Mouse (Mus musculus): ENCODE results near the gene 5730455P16Rik.
"Not testable (repeated sequence)": the region's sequence is repeated elsewhere in the genome, so short reads cannot be mapped to it uniquely, and the experiment has no call there.

5730455P16Rik gene

GRCm38 (mm10) chr11:80379184-80379583, 1.4 kb upstream of the 5730455P16Rik start:
- DNase-seq (ENCODE audit: low spot score in 2 of 2): not testable (repeated sequence)

- DNase-seq (ENCODE audit: low spot score in 2 of 2): not testable (repeated sequence)
Measured at GRCm38 (mm10) chr11:80378452-80379068, 726 bp upstream of the 5730455P16Rik start.

- DNase-seq (ENCODE audit: low spot score in 2 of 2): no peak
Measured at GRCm38 (mm10) chr11:80376651-80377050, 1.2 kb downstream of the 5730455P16Rik start.

- DNase-seq (ENCODE audit: low spot score in 2 of 2): no peak
Measured at GRCm38 (mm10) chr11:80368949-80369348, 8.9 kb downstream of the 5730455P16Rik start.

DNA sequence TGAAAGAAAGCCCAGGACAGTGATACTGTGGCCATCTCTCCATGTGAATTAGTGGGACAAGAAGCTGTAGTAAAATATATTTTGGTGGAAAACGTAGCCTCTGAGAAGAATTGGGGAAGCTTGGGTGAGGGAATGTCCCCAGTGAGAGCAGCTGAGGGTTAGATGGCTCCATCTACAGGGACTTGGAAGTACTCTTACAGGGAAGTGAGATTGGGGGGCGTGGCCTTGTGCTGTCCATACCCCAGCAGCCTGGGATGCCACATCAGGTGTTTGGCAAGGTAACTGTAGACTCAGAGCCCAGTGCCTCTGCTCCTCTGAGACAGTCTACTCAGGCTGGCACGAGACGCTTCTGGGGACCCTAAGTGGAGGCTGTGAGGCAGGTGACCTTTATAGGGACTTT, 23.0 kb downstream of the 5730455P16Rik start:
- peak in 1 of 2 experiments; percentile 16 for DNase-seq (ENCODE audit: low spot score in 2 of 2)

DNA sequence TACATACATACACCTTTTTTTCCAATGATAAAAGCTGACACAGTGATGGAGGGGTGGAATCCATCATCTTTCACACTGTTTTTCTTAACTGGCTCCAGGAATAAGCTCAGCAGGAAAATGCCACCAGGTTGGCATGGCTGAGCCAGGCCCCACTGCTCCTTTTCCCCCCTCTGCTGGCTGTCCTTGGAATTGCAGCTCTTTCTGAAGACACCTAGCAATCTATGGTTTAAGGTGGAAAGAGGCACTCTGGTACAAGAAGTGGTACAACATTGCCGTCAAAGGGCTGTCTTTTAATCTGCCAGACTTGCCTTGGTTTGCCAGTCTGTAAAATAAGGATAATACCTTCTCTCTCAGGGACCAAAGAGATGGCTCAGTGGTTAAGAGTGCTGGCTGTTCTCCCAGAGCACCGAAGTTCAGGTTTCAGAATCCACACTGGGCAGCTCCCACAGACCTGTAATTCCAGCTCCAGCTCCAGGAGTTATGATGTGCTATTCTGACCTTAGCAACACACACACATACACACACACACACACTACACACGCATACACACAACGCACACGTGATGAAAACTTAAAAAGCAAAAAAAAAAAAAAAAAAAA, 25.9 kb downstream of the 5730455P16Rik start:
- DNase-seq (ENCODE audit: low spot score in 2 of 2): peak; percentile 30 to 67

DNA sequence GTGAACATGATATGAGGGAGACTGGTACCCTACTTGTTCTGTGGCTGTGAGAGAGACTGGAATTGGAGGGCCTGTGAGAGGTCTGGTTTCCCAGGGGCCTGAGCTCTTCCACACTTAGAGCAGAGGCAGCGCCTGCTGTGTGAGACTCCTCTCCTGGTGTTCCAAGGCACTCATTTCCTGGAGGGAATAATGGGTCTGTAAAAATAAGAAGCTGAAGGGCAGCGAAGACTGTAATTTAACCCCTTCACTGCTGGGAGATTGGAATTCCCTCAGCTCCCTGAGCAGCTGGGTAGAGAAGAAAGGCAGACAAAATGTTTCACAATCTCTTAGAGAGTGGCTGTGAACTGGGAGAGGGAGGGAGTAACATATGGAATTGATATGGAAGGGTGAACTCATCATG, 35.4 kb downstream of the 5730455P16Rik start:
- DNase-seq (ENCODE audit: low spot score in 2 of 2): no peak

DNA sequence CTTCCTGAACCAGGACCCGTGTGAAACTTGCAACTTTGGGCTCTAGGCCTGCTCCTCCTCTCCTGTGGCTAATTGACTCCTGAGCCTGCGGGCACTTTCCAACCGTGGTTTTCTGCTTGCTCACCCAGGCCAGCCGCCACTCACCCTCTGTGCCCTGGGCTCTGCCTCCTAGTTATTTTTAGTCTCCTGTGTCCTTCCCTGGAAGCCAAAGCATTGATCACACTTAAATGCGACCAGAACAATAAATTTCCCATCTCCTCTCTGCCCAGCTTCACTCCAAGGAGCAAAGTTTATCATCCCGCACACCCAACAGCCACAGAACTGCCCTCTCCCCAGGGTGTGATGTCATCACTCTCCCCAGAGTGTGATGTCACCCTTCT, 41.5 kb downstream of the 5730455P16Rik start:
- peak; percentile 13 to 21 for DNase-seq (ENCODE audit: low spot score in 2 of 2)

DNA sequence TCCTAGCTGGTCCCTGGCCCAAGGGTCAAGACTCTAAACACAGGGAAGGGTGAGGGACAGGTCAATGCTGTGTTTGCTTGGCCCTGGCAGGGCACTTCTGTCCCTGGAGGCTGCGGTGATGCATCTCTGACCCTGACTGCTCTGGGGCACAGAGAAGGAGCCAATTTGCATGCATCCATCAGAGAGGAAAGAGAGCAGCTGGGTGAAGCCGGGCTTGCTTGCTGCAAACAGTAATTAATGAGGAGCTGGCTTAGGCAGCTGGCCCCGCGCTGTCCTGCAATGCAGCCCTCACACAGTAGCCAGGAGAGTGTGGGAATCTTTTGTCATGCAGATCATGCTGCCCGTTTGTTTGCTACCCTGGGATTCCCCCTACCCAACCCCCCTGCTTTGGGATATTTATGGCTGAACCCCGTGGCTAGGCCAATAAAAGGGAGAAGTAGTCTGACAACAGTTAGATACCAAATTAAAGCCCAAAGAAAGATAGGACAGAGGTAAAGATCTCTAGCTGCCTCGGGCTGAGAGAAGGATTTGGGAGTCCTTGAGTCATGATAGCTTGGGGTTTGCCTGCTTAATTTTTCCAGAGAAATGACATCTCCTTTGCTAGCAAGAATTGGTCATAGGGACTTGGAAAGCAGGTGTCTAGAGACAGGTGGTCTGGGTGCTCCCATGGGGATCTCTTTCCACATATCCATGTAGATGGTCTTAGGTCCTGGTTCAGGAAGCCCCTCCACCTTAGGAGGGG, 42.1 kb downstream of the 5730455P16Rik start:
- DNase-seq (ENCODE audit: low spot score in 2 of 2): no peak

DNA sequence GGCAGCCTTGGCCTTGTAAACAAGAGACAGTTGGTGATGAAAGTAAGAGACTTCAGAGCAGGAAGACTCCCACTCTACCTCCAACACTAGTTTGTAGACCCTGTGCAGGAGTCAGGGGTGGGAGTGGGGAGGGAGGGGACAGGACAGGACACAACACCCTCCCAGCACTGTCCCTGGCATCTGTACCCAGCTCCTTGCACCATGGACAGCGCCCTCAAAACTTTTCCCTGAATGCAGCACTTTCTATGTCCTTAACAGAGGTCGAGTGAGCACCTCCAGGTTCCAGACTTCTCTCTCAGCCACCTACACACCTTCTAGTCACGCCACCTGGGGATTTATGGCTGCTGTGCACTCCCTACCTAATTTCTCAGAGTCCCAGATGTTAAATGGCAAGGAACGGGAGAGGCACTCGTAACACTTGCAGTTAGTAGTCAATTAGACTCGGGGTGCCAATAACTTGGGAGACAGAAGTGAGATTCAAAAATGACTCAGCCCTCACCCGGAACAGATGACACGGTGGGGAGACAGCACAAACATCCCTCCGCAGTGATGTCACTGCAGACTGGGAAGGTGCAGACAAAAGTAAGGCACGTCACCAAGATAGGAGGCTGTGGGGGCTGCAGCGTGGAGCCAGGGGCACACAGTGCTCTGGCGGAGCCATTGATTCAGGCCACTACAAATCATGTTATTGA, 45.0 kb downstream of the 5730455P16Rik start:
- DNase-seq (ENCODE audit: low spot score in 2 of 2): no peak

GRCm38 (mm10) chr11:80324636-80325035, 53.2 kb downstream of the 5730455P16Rik start:
- DNase-seq (ENCODE audit: low spot score in 2 of 2): no peak

- DNase-seq (ENCODE audit: low spot score in 2 of 2): no peak
Measured at GRCm38 (mm10) chr11:80323255-80323654, 54.6 kb downstream of the 5730455P16Rik start.

DNA sequence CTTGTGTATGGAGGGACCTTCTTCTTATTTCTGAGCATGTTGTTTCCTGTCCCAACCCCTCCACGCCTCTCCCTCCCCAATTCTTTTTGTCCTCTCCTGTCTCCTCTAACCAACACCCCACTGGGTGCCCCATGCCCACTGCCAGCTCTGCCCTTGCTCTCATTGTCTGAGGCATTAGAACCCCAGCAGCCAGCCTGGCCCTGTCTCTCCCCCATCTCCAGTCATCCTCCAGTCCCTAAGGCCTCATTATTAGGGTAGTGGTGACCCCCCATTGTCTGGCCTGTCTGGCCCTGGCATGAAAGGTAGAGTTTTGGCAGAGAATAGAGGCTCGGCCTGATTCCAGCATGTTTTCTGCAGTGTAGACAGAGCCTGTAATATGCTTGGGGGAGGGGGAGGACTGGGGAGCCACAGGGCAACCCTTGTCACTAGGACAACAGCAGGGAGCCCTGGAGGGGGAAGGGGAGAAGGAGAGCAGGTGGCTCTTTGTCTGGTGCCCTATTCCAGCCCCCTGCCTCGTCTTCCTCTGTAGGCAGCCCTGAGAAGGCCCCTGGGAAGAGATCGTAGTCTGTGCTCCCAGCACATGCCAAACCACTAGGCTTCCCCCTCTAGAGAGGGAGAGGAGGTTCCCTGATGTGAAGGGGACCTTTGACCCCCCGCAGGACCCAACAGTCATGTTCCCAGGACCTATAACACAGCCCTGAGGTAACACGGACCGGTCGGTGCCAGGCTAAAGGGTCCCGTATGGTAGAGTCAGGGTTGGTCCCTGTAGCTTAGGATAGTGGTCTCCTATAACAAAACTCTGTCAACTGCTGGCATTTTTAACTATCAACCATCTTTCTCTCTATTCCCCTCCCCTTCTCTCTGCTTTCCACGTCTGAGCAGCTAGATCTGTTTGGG, 61.8 kb downstream of the 5730455P16Rik start:
- DNase-seq (ENCODE audit: low spot score in 2 of 2): no peak

DNA sequence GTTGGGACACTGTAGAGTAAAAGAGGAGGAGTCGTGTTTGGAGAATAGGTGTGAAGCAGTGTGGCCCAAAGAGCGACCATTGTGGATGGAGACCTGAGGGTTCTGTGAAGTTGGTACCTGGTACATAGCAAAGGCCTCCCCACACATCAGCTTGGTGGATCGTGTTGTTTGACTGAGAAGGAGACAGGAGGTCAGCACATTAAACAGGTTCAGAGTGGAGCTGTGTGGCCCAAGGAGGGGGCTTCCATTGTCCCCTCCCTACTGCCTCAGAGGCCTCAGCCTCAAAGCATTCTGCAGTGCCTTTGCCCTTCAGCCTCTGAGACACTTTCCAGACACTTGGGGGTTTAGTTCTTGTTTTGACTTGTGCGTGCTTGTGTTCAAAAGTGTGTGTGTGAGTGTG, 63.9 kb downstream of the 5730455P16Rik start:
- DNase-seq (ENCODE audit: low spot score in 2 of 2): no peak

- no peak for DNase-seq (ENCODE audit: low spot score in 2 of 2)
Measured at GRCm38 (mm10) chr11:80313462-80313861, 64.4 kb downstream of the 5730455P16Rik start.

DNA sequence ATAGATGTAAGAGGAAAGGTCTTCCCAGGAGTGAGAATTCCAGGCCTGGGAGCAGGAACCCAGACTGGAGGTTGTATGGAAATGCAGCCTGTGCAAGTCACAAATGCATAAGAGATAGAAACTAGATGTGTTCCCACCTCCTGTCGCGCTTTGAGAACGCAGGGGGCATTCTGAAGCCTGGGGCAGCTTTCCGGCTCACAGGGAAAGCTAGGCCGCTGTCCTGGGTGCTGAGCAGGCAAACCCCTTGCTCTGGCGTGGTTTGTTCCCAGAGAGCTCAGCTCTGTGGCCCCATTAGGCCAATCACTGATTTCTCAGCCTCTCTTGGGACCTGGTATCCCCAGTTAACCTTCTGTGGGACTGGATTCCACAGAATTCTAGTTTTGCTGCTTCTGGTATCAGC, 65.3 kb downstream of the 5730455P16Rik start:
- DNase-seq (ENCODE audit: low spot score in 2 of 2): no peak

DNA sequence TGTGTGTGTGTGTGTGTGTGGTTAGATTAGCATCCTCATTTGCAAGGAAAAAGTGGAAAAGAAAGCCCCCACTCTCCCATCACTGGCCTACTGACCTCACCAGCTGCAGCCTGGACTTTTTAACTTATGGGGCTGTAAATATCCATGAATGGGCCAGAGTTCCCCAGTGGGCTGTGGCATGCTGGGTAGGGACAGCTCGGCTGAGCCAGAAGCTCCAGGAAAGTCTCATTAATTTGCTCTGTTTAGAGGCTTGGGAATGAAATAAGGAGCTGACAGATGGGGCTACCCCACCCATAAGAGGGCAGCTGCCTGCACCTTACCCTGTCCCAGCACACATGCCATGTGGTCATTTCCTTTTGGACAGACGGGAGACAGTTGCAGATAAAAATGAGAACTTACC, 65.8 kb downstream of the 5730455P16Rik start:
- DNase-seq (ENCODE audit: low spot score in 2 of 2): no peak

DNA sequence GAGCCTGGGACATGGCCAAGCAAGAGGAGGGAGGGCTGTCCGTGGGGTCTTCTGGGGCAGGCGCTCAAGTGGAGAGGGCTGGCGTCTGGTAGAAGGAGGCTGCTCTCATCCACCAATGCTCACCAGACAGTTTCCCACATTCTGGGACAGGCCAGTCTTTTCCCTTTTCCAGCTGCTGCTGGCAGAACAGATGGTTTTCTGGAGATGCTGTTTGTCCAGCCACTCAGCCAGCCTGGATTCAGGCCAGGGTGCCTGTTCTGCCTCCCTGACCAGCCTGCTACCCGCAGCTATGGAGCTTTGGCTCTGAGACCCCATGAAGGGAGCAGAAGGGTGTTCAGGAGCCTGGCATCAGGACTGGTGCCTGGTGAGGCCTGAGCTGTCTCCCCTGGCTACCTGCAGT, 66.6 kb downstream of the 5730455P16Rik start:
- DNase-seq (ENCODE audit: low spot score in 2 of 2): no peak

Measured in heart, adult 9 months (tissue).